Mouse (Mus musculus) kidney, embryonic 15.5 days (tissue): Measurements from ENCODE around the gene Gpr65. TPM values are rescaled to one million over a fixed set of nuclear protein-coding genes. Genes with fewer than 3 reads are reported as not detected.
A peak's percentile ranks its signal among the peaks of the same experiment; 100 is the strongest.

Experiments used
- ATAC-seq: fragments of 200-750 bp; cut with Nextera tagmentation; replicated peaks from 2 replicates; pipeline ENCODE4 v1.8.0; 2017; ENCODE audit warnings: moderate TSS enrichment; ENCODE audit not compliant: low FRiP score
- H3K27ac ChIP-seq: fragments of 300-500 bp; sonication (generic); 2 replicates; pipeline ENCODE4 v1.5.1; 2015; ENCODE audit warnings: mild to moderate bottlenecking, inconsistent platforms
- H3K27me3 ChIP-seq: fragments of 300-500 bp; sonication (generic); 2 replicates; pipeline ENCODE4 v1.6.1; 2015; ENCODE audit warnings: inconsistent platforms
- H3K36me3 ChIP-seq: fragments of 300-500 bp; sonication (generic); 2 replicates; pipeline ENCODE4 v1.6.1; 2015; ENCODE audit warnings: inconsistent platforms
- H3K4me1 ChIP-seq: fragments of 300-500 bp; sonication (generic); 2 replicates; pipeline ENCODE4 v1.6.1; 2015; ENCODE audit warnings: inconsistent platforms
- H3K4me2 ChIP-seq: fragments of 300-500 bp; sonication (generic); 2 replicates; pipeline ENCODE4 v1.6.1; 2015; ENCODE audit warnings: moderate library complexity, mild to moderate bottlenecking, inconsistent platforms
- H3K4me3 ChIP-seq: fragments of 300-500 bp; sonication (generic); replicated peaks from 2 replicates; pipeline ENCODE4 v1.5.1; 2015; ENCODE audit warnings: mild to moderate bottlenecking, inconsistent platforms
- H3K9ac ChIP-seq: fragments of 300-500 bp; sonication (generic); 2 replicates; pipeline ENCODE4 v1.6.1; 2015; ENCODE audit warnings: mild to moderate bottlenecking, inconsistent platforms
- H3K9me3 ChIP-seq: fragments of 300-500 bp; sonication (generic); replicated peaks from 2 replicates; pipeline ENCODE4 v1.6.1; 2016; ENCODE audit warnings: inconsistent platforms
- whole genome bisulfite sequencing: fragments of 180-500 bp; shearing (Covaris S2); methylation state at CpG from one replicate; pipeline ENCODE4 v1.1.7; 2015; ENCODE audit warnings: mixed read lengths; 5-methylcytosine and 5-hydroxymethylcytosine counted together
- polyA plus RNA-seq: library from polyadenylated mRNA; unstranded; fragments of >200 nt; fragmentation: Nextera tagmentation; extraction: Ambion mirVana; gene quantifications from 2 replicates; pipeline ENCODE4 v1.2.1, GENCODE M21; 2015

Gpr65 gene
- polyA plus RNA-seq, 1 experiment from 2014 or later, result 1.6 TPM

GRCm38 (mm10) chr12:98258845-98259517 is 9.5 kb upstream of the Gpr65 start, which contains the start of gene Galc:
Gene Galc, minus strand, starts transcription at chr12:98259459.
- Histone ChIP-seq H3K4me3 (peak within 1 kb of the TSS; percentile 87), H3K4me1 (peaks cover 8% of the 10 kb centered on the region), H3K9me3 (no peaks in the 10 kb centered on the region), H3K4me2 (peak within 1 kb of the TSS; percentile 72), H3K36me3 (no peaks in the 10 kb centered on the region), H3K27me3 (no peaks in the 10 kb centered on the region), H3K27ac (peak within 1 kb of the TSS; percentile 96), H3K9ac (peak within 1 kb of the TSS; percentile 94)
- WGBS, result under 1% methylated on average over 73 of the region's 76 CpGs
- peak; percentile 95 for ATAC-seq

GRCm38 (mm10) chr12:98259518-98259852 is 8.9 kb upstream of the Gpr65 start:
- WGBS, result 2% methylated on average over 12 of the region's 12 CpGs
- H3K27ac ChIP-seq, result peak overlapping the region; percentile 96
- no peaks in the 10 kb centered on the region for H3K27me3 ChIP-seq
- peak overlapping the region; percentile 94 for H3K9ac ChIP-seq
- peaks cover 8% of the 10 kb centered on the region for H3K4me1 ChIP-seq
- peak overlapping the region; percentile 72 for H3K4me2 ChIP-seq
- no peaks in the 10 kb centered on the region for H3K9me3 ChIP-seq
- peak overlapping the region; percentile 87 for H3K4me3 ChIP-seq
- H3K36me3 ChIP-seq, result no peaks in the 10 kb centered on the region
- no peak for ATAC-seq

DNA sequence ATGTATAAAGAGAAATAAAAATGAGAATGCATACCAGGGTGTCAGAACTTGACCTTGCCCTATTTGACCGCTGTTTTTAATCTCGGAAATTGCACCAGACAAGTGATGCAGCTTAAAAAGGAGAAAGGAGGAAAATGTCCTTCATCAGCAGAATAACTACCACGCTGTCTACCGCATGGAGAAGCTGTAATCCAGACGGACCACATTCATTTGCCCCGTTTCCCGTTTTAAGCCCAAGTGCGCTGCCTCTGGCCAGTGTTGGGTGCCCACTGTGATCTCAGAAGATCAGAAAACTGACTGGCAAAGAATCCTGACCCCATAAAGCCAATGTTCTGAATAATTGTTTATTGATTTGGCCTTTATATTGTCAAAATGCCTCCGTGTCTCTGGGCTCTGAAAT is 2.7 kb upstream of the Gpr65 start:
- H3K36me3 ChIP-seq, result no peaks in the 10 kb centered on the region
- 86% methylated on average over 9 of the region's 9 CpGs for WGBS
- no peak for ATAC-seq
- H3K4me3 ChIP-seq, result no peak overlapping the region
- no peak overlapping the region for H3K9ac ChIP-seq
- H3K4me2 ChIP-seq, result no peak overlapping the region
- no peaks in the 10 kb centered on the region for H3K9me3 ChIP-seq
- H3K27ac ChIP-seq, result no peak overlapping the region
- H3K27me3 ChIP-seq, result 0 out of 2 replicates have a peak, but pooled peaks cover 2% of the 10 kb centered on the region
- H3K4me1 ChIP-seq, result peaks cover 3% of the 10 kb centered on the region; the same call in 1 of the 2 replicates

DNA sequence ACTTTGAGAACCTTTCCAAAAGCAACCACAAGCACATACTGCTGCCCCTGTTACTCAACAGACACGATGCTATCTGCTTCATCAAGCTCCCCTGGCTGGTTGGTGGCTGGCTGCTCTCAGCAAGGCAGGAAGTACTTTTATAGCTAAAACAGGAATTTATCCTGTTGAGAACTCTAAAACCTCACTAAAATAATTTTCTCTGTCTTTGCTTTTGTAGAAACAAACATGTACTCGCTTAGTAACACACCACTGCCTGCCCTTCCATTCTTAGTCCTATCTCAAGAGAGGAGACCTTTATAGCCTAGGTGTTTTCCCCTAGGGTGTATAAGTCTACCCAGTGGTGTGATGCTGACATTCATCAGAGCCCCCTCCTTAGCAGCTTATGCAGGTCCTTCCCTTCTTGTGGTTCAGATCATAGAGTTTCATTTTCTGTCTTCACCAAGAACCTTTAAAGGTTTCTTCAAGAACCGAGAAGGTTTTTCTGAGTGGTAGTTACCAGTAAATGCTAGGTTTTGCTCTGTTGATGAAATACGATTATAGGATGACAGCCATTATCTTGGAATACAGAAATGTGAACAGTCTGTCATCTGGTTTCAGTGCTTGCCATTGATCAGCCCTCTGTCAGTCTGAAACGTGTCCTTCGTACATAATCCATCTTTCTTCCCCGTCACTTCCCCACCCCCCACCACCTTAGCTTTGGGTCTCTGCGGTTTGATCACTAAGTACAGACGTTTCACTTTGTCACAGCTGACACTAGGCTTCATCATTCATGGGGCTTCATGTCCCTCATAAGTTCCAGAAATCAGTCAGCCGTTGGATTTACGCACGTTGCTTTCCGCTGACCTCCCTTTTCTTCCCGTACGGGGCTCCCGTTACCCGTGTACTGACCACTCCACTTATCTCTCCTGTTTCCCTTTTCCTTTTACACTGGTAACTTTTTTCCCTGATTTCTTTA is 1.6 kb downstream of the Gpr65 start:
- H3K4me3 ChIP-seq, result no peak overlapping the region
- H3K27ac ChIP-seq, result no peak overlapping the region
- H3K9me3 ChIP-seq, result no peaks in the 10 kb centered on the region
- H3K4me1 ChIP-seq, result peaks cover 8% of the 10 kb centered on the region; the same call in 1 of the 2 replicates
- H3K36me3 ChIP-seq, result no peaks in the 10 kb centered on the region
- 39% methylated on average over 17 of the region's 17 CpGs for WGBS
- H3K27me3 ChIP-seq, result peaks cover 5% of the 10 kb centered on the region; the same call in 1 of the 2 replicates
- H3K4me2 ChIP-seq, result peak overlapping the region; percentile 43
- H3K9ac ChIP-seq, result no peak overlapping the region
- no peak for ATAC-seq

DNA sequence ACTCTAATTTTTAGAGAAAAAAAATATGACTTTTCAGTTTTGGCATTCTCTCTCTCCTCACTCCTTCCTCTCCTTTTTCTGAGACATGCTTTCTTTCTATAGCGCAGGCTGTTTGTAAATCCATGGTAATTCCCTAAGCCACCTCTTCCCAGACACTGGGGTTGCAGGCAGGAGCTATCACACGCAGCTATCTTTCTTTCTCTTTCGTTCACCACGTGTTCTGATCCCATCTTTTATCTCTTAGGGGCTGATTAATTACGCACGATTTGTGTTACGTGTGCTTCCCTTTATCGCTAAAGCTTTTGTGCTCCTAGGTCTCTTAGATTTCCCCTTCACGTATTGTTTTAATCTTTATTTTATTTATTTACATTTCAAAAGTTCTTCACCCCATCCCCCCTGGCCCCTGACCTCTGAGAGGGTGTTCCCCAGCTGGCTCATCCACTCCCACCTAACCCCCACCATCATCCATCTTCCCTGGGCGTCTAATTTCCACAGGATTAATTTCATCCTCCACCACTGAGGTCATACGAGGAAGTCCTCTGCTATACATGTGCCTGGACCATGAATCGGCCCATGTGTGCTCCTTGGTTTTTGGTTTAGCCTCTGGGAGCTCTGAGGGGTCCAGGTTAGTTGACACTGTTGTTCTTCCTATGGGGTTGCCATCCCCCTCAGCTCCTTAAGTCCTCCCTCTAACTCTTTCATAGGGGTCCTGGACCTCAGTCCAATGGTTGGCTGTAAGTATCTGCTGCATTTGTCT is 2.6 kb downstream of the Gpr65 start:
- 31% methylated on average over 12 of the region's 12 CpGs for WGBS
- Histone ChIP-seq H3K4me1 (peaks cover 8% of the 10 kb centered on the region; the same call in 1 of the 2 replicates), H3K9me3 (no peaks in the 10 kb centered on the region), H3K36me3 (no peaks in the 10 kb centered on the region), H3K9ac (no peak overlapping the region), H3K27me3 (peaks cover 5% of the 10 kb centered on the region; the same call in 1 of the 2 replicates), H3K4me2 (peak overlapping the region; percentile 43), H3K4me3 (no peak overlapping the region), H3K27ac (no peak overlapping the region)
- 0 out of 2 replicates have a peak, but pooled peaks have one; percentile 43 for ATAC-seq

DNA sequence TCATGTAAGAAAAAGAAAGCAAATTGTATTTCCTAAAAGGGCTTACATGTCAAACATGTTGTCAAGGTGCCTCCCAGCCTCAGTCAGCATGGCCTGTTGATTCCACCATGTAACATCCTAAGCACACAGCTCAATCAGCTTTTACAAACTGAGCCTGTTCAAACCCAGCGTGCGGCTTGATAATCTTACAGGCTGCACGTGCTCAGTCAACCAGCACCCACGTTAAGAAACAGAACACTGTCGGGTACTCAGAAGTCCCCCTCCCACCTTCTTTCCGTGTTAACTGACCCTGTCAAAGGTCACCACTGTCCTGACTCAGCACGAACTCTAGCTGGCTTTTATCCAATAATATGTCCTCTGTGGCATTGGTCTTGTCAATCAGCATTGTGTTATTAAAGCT is 4.0 kb downstream of the Gpr65 start:
- 42% methylated on average over 7 of the region's 7 CpGs for WGBS
- Histone ChIP-seq H3K27me3 (peaks cover 5% of the 10 kb centered on the region; the same call in 1 of the 2 replicates), H3K4me2 (no peak overlapping the region), H3K36me3 (no peaks in the 10 kb centered on the region), H3K27ac (no peak overlapping the region), H3K9ac (no peak overlapping the region), H3K4me1 (peaks cover 8% of the 10 kb centered on the region; the same call in 1 of the 2 replicates), H3K9me3 (no peaks in the 10 kb centered on the region), H3K4me3 (no peak overlapping the region)
- no peak; the same call in 1 of the 2 replicates for ATAC-seq

- no peaks in the 10 kb centered on the region for H3K4me1 ChIP-seq
- no peak overlapping the region for H3K4me2 ChIP-seq
- no peaks in the 10 kb centered on the region for H3K36me3 ChIP-seq
- H3K27me3 ChIP-seq, result no peaks in the 10 kb centered on the region
- H3K9ac ChIP-seq, result no peak overlapping the region
- no peak overlapping the region for H3K4me3 ChIP-seq
- H3K27ac ChIP-seq, result no peak overlapping the region
- 35% methylated on average over 5 of the region's 5 CpGs for WGBS
- H3K9me3 ChIP-seq, result no peaks in the 10 kb centered on the region
- no peak for ATAC-seq
These were observed 12.1 kb downstream of the Gpr65 start for GRCm38 (mm10) chr12:98280530-98280929.

GRCm38 (mm10) chr12:98280996-98281395 is 12.6 kb downstream of the Gpr65 start:
- Histone ChIP-seq H3K4me1 (no peaks in the 10 kb centered on the region), H3K4me2 (no peak overlapping the region), H3K9me3 (no peaks in the 10 kb centered on the region), H3K9ac (no peak overlapping the region), H3K36me3 (no peaks in the 10 kb centered on the region), H3K27ac (no peak overlapping the region), H3K27me3 (no peaks in the 10 kb centered on the region), H3K4me3 (no peak overlapping the region)
- WGBS, result 76% methylated on average over 8 of the region's 8 CpGs
- no peak for ATAC-seq

DNA sequence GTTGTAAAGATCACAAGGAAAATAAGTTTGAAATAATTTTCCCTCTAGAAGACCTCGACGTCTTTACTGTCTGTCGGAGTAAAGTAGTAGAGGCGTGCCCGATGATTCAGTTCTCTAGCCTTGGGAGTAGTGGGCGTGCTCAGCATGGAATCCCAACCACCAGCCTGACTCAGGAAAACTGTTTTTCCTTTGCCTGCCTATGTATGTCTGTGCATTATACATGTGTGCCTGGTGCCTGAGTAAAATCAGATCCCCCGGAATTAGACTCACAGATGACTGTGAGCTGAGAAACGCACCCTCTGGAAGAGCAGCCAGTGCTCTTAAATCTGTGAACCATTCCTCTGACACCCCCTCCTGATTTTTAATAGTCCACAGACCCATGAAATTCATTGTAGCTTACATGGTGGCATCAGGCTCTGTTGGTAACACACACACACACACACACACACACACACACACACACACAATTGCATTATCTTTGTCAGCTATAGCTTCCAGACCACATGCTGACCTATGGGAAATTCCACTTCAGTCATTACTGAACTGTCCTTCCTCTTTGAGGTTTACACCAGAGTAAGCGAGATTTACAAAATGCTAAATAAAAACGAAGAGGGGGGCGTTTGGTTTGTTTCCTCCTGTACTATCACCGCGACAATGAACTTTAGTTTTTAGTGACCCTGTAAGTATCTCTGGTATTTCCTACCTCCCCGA is 14.5 kb downstream of the Gpr65 start:
- H3K27me3 ChIP-seq, result no peaks in the 10 kb centered on the region
- no peak overlapping the region for H3K4me2 ChIP-seq
- H3K27ac ChIP-seq, result no peak overlapping the region
- no peak overlapping the region for H3K4me3 ChIP-seq
- no peak for ATAC-seq
- H3K36me3 ChIP-seq, result no peaks in the 10 kb centered on the region
- WGBS, result 81% methylated on average over 14 of the region's 14 CpGs
- H3K9me3 ChIP-seq, result no peaks in the 10 kb centered on the region
- no peaks in the 10 kb centered on the region for H3K4me1 ChIP-seq
- H3K9ac ChIP-seq, result no peak overlapping the region

DNA sequence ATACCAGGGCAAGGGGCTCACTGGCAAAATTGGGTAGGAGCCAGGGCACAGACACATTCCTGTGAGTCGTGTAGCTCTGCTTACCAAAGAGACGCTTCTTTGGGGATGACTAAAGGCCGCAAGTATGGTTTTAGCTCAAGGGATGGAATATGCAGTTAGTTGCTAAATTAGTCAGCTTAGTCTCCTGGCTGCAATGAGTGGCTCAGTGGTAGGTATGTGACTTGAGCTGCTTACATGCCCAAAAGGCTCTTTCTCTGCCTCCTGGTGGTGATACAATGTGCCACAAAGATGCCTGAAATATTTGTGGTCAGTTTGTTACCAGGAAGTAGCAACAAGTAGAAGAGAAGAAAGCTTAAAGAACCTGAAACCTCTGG is 15.0 kb downstream of the Gpr65 start:
- no peak overlapping the region for H3K4me2 ChIP-seq
- no peaks in the 10 kb centered on the region for H3K9me3 ChIP-seq
- no peak overlapping the region for H3K9ac ChIP-seq
- H3K4me1 ChIP-seq, result no peaks in the 10 kb centered on the region
- H3K36me3 ChIP-seq, result no peaks in the 10 kb centered on the region
- WGBS, result 72% methylated on average over 3 of the region's 3 CpGs
- H3K27me3 ChIP-seq, result no peaks in the 10 kb centered on the region
- no peak overlapping the region for H3K27ac ChIP-seq
- ATAC-seq, result no peak
- no peak overlapping the region for H3K4me3 ChIP-seq

- H3K27me3 ChIP-seq, result no peaks in the 10 kb centered on the region
These were observed 16.0 kb downstream of the Gpr65 start for GRCm38 (mm10) chr12:98284477-98284876.

More at GRCm38 (mm10) chr12:98284477-98284876, 16.0 kb downstream of the Gpr65 start:
- Histone ChIP-seq H3K9me3 (no peaks in the 10 kb centered on the region), H3K36me3 (no peaks in the 10 kb centered on the region), H3K9ac (no peak overlapping the region), H3K27ac (no peak overlapping the region), H3K4me3 (no peak overlapping the region), H3K4me2 (no peak overlapping the region), H3K4me1 (no peaks in the 10 kb centered on the region)
- no peak for ATAC-seq
- 73% methylated on average over 3 of the region's 3 CpGs for WGBS
